Mouse (Mus musculus) right cerebral cortex, postnatal 36 days (tissue): ENCODE data around the gene Pgrmc2.

Source experiments
- DNase-seq, 2 experiments: peaks; one replicate each; pipeline ENCODE4 v3.0.0; 2022; ENCODE audit warnings: low spot score in 2 of 2, mixed read lengths in 1 of 2

Pgrmc2 gene

DNA sequence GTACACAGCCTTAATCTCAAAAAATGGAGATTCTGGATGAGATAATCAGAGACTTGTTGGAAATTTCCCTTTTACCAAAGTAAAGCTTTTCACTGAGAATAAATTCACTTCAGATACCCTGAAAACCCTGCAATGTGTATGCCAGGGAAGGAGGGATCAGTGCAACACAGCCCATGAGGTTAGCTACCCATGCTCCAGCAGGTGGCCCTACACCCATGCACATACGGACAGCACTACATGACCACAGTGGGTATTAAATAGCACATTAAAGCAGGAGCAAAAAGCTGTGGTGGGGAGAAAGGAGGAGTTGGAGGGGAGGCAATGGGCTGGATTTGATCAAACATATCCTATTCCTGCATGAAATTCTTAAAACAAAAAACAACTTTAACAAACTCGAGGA lies 12.3 kb downstream of the Pgrmc2 start:
- no peak for DNase-seq

- no peak for DNase-seq
These were observed 17.5 kb downstream of the Pgrmc2 start for GRCm38 (mm10) chr3:41065320-41065719.

GRCm38 (mm10) chr3:41062758-41063157 lies 20.1 kb downstream of the Pgrmc2 start:
- DNase-seq, result no peak

DNA sequence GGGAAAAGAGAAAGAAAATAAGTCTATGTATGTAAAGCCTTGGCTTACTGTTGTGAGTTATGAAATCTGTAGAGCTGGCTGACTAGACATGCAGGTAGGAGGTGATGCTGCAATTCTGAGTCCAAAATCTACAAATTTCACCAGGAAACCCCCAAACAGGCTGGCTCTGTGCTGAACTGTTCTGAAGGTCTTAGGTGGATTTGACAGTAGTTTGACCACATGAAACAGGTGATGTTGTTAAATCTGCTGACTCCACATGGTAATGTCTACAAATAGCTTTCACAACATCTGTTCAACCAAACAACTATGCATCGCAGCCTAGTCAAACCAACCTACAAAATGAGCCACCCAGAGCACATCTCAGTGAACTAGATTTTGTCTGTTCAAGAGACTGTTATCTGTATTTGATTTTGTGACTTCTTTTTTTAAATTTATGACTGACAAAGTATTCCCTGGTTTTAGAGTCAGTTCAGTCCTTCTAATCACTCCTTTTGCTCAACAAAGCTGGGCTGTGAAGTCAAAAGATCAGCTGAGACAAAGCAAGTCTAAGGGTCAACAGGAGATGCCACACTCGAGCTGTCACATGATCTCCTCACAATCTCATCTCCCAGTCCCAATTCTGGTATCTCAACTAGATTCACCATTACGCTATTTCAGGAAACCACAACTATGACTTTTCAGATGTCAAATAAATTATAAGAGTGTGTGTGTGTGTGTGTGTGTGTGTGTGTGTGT lies 20.8 kb downstream of the Pgrmc2 start:
- no peak for DNase-seq

DNA sequence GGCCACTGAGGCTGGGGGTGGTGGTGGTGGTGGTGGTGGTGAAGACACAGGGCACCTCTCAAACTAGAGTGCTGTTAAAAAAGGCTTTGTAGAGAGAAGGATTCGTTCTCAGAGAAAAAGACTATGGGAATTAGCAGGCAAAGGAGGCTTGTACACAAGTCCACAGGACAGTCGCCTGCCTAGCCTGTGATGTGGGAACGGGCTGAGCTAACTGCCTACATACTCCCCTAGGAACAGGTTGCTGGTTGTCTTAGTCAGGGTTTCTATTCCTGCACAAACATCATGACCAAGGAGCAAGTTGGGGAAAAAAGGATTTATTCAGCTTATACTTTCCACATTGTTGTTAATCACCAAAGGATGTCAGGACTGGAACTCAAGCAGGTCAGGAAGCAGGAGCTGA lies 23.6 kb downstream of the Pgrmc2 start:
- no peak for DNase-seq

- peak; percentile 64 to 65 for DNase-seq
These were observed 24.5 kb downstream of the Pgrmc2 start for GRCm38 (mm10) chr3:41058395-41058794.

- DNase-seq, result no peak
These were observed 29.5 kb downstream of the Pgrmc2 start for GRCm38 (mm10) chr3:41053334-41053733.

DNA sequence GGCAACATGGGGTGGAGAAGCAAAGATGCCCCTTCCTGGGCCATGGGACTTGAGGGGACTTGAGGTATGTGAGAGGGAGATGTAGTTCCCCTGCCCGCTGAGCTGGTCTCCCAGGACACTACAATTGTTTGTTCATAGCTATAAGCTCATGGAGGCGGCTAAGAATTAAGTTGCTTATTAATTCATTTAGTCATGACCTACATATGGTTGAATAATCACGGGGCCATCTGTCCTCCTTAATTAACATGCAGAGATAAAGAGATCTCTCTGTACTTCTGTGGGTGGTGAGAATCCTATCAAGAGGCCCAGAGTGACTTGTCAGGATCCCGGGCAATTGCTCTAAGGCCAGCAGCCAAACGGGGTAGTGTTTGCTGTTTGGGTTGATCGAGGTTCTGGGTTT lies 35.0 kb downstream of the Pgrmc2 start:
- no peak for DNase-seq

DNA sequence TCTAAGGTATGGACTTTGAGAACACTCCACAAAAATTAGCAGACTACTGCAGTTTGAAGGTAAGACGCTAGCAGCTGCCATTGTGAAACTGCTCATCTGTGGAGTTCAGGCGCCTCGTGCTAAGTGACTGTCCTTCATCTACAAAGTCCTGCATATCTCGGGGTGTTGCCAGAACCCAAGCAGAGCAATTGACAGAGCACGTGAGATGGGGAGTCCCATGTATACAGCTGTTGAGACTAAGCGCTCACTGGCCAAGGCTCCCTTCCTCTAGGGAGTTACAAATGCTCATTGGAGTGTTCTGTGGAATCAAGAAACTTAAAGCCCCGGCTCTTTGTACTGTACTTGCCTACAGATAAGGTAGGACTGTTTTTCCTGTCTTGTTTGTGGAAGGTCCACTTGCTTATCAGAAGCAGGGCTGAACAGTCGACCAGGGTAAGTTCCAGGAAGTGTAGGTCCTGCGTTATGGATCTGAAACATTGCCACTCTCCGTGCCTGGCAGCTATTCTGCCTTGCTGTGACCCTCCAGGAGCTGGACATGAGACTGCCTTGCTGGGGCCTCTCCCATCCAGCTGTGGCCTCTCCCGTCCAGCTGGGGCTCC lies 39.0 kb downstream of the Pgrmc2 start:
- no peak for DNase-seq

DNA sequence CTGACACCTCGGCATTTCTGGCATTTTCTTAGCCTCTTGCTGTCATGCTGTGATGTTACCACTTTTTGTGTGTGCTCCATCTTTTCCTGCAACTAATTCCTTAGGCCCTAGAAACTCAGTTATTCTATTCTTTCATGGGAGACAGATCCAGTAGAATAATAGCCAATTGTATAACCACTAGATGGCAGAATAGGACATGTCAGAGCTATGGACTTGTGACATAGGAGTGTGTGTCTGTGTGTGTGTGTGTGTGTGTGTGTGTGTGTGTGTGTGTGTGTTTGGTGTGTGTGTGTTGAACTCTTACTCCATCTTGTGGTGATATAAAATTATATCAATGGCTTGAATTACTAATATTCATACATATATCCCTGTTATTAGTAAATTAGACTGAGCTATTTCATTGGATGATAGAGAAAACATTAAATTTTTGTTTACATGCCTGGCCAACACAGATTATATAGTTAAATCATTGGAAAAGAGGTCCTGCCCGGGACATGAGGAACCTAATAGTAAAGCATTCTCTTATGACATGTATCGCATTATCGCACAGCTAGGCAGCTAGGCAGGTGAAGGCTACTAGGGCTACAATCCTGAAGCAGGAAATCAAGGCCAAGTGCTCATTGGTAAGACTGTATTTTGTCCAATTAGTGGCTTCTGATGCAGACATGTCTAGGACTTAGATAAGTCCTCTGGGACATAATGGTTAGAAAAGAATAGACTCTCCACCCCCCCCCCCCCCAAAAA lies 40.5 kb downstream of the Pgrmc2 start:
- DNase-seq, result no peak

- DNase-seq, result no peak
These were observed 41.6 kb downstream of the Pgrmc2 start for GRCm38 (mm10) chr3:41041241-41041640.

GRCm38 (mm10) chr3:41038297-41038916 lies 44.4 kb downstream of the Pgrmc2 start:
- DNase-seq, result no peak

DNA sequence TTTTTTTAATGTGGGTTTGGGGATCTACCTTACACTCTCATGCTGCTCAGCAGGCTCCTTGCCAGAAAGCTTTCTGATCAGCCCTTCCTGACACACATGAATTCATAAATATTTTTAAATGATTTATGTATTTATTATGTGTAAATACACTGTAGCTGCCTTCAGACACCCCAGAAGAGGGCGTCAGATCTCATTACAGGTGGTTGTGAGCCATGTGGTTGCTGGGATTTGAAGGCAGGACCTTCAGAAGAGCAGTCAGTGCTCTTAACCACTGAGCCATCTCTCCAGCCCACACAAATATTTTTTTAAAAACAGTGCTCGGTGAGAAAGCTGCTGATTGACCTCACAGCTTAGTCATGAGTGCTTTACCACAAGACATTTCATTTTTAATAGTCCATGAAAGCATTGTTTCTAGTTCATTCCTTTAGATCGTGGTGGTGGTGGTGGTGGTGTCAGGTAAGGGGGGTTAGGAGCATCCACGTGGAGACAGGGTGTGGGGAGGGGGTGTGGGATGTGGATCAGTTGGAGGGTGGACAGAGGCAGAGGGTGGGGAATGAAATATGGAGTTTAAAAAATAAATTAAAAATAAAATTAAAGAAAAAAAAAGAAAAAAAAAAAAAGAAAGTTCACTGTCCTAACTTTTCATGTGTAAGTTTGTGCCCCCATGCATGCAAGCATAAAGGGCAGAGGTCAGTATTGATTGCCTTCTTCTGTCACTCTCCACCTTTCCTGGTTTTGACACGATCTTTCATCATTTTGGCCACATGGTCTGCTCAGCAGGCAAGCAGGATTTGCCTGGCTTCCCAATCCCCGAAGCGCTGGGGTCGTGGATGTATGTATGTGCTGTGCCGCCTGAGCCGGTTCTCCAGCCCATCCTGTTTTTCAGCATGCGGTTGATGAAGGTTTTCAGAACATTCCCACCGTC lies 51.3 kb downstream of the Pgrmc2 start:
- no peak for DNase-seq

- no peak for DNase-seq
These were observed 52.1 kb downstream of the Pgrmc2 start for GRCm38 (mm10) chr3:41030705-41031104.

GRCm38 (mm10) chr3:41021980-41022379 lies 60.9 kb downstream of the Pgrmc2 start:
- DNase-seq, result peak; percentile 23 to 25

- DNase-seq, result no peak
These were observed 62.2 kb downstream of the Pgrmc2 start for GRCm38 (mm10) chr3:41020687-41021086.

DNA sequence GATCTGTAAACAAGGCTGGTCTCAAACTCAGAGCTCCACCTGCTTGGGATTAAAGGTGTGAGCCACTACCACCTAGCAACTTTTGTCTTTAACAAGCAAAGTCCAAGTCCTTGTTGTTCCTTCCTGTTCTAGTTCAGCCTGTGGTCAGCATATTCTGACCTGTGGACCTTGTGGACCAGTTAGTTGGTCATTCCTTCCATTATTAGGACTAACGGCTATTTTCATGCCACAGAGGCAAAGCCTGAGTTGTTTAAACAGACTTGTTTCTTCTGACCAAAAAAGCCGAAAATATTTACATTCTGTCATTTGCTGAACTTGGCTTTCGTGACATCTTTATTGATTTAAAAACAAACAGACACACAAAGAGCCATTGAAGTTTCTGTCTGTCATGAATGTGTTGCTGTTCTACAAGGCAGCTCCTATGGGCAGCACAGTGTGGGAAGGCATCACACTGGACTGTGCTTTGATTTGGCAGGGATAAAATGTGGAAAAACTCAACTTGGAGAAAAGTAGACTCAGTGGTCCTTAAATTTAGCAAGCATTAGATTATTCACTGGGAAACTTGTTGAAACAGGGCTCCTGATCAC lies 64.7 kb downstream of the Pgrmc2 start:
- DNase-seq, result no peak
